Mouse (Mus musculus) T-helper 2 cell (primary cell): ENCODE measurements around the gene Fam216b.

Experiments
- in situ Hi-C: fragments of 300-600 bp; cut with MboI, MseI; formaldehyde crosslinking; loops from one replicate; pipeline ENCODE4 v1.15.1; 2025; ENCODE audit warnings: high pct_unique_total_duplicates

Fam216b gene

GRCm38 (mm10) chr14:78048258-78048657, 40.5 kb downstream of the Fam216b start:
- in situ Hi-C loops, result no loop called here

- in situ Hi-C loops, result no loop called here
Observed at GRCm38 (mm10) chr14:78043079-78043478, 45.7 kb downstream of the Fam216b start.

- in situ Hi-C loops, result no loop called here
Observed at GRCm38 (mm10) chr14:78041886-78042526, 46.8 kb downstream of the Fam216b start.

GRCm38 (mm10) chr14:78040643-78041042, 48.2 kb downstream of the Fam216b start:
- in situ Hi-C loops, result no loop called here

- in situ Hi-C loops, result no loop called here
Observed at GRCm38 (mm10) chr14:78038876-78039275, 49.9 kb downstream of the Fam216b start.
